Mouse (Mus musculus) limb, embryonic 15.5 days (tissue): ENCODE results near the gene Arhgap19. TPM values are rescaled to one million over a fixed set of nuclear protein-coding genes. Genes with fewer than 3 reads are reported as not detected.

Experiments used
- ATAC-seq: fragments of 200-750 bp; cut with Nextera tagmentation; 2 replicates; pipeline ENCODE4 v1.8.0; 2017; ENCODE audit warnings: low read depth, moderate TSS enrichment; ENCODE audit not compliant: insufficient number of reproducible peaks, low FRiP score, low TSS enrichment
- H3K27ac ChIP-seq: fragments of 300-500 bp; sonication (generic); 2 replicates; pipeline ENCODE4 v1.5.1; 2015; ENCODE audit warnings: moderate library complexity, mild to moderate bottlenecking, inconsistent platforms
- H3K27me3 ChIP-seq: fragments of 300-500 bp; sonication (generic); 2 replicates; pipeline ENCODE4 v1.6.1; 2015; ENCODE audit warnings: inconsistent platforms
- H3K36me3 ChIP-seq: fragments of 300-500 bp; sonication (generic); 2 replicates; pipeline ENCODE4 v1.6.1; 2015; ENCODE audit warnings: inconsistent platforms
- H3K4me1 ChIP-seq: fragments of 300-500 bp; sonication (generic); 2 replicates; pipeline ENCODE4 v1.6.1; 2015; ENCODE audit warnings: inconsistent platforms
- H3K4me2 ChIP-seq: fragments of 300-500 bp; sonication (generic); 2 replicates; pipeline ENCODE4 v1.6.1; 2015; ENCODE audit warnings: mild to moderate bottlenecking, inconsistent platforms
- H3K4me3 ChIP-seq: fragments of 300-500 bp; sonication (generic); 2 replicates; pipeline ENCODE4 v1.5.1; 2015; ENCODE audit warnings: mild to moderate bottlenecking, inconsistent platforms
- H3K9ac ChIP-seq: fragments of 300-500 bp; sonication (generic); 2 replicates; pipeline ENCODE4 v1.6.1; 2015; ENCODE audit warnings: inconsistent platforms
- H3K9me3 ChIP-seq: fragments of 300-500 bp; sonication (generic); 2 replicates; pipeline ENCODE4 v1.6.1; 2016; ENCODE audit warnings: inconsistent platforms
- WGBS: fragments of 180-500 bp; shearing (Covaris S2); methylation state at CpG from one replicate; pipeline ENCODE4 v1.1.7; 2015; 5-methylcytosine and 5-hydroxymethylcytosine counted together
- polyA plus RNA-seq: library from polyadenylated mRNA; unstranded; fragments of >200 nt; fragmentation: Nextera tagmentation; extraction: Ambion mirVana; gene quantifications from 2 replicates; pipeline ENCODE4 v1.2.1, GENCODE M21; 2015

Arhgap19 gene
- polyA plus RNA-seq, 1 experiment from 2014 or later = 16.2 TPM

DNA sequence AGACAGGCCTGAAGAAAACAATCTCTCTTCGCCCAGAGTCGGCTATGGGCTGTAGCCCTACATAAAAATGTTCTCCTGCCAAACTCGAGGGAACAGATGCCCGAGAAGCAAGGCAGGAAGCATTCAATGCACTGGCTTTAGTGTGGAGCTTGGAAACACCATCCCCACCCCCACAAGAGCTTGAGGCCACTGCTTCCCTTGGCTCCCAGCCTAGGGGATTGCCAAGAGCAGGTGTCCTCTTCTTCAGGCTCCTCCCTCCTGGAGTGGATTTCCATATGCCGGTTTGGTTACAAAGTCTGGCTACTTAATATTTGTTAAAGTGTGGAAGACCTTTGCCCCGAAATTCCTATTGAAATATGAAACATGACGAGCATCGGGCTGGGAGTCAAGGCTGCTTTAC, 82.4 kb downstream of the Arhgap19 start:
- H3K27ac ChIP-seq = no peak overlapping the region
- no peak overlapping the region for H3K4me2 ChIP-seq
- H3K9me3 ChIP-seq = no peaks in the 10 kb centered on the region
- no peak for ATAC-seq
- 0 out of 2 replicates have a peak, but pooled peaks cover 17% of the 10 kb centered on the region for H3K27me3 ChIP-seq
- peaks cover 13% of the 10 kb centered on the region for H3K4me1 ChIP-seq
- no peak overlapping the region for H3K9ac ChIP-seq
- no peak overlapping the region for H3K4me3 ChIP-seq
- no peaks in the 10 kb centered on the region for H3K36me3 ChIP-seq
- WGBS = 62% methylated on average over 8 of the region's 8 CpGs

Other genes with a start within 250 kb of the Arhgap19 start
- gene Gm340, start 219.7 kb downstream of the Arhgap19 start, polyA plus RNA-seq = 1.8 and 2.1 TPM in 2 replicates
- 0.28 and 0.62 TPM in 2 replicates for gene Slit1, start 58.4 kb downstream of the Arhgap19 start, polyA plus RNA-seq
- 3.8 and 4.0 TPM in 2 replicates for gene Frat1, start 27.9 kb upstream of the Arhgap19 start, polyA plus RNA-seq
- 2.1 and 2.2 TPM in 2 replicates for gene Frat2, start 46.1 kb upstream of the Arhgap19 start, polyA plus RNA-seq
- 16.1 and 17.4 TPM in 2 replicates for gene Rrp12, start 94.1 kb upstream of the Arhgap19 start, polyA plus RNA-seq
- gene Pgam1, start 109.9 kb upstream of the Arhgap19 start, polyA plus RNA-seq = 668 TPM in 2 replicates
- 70.4 and 70.7 TPM in 2 replicates for gene Exosc1, start 131.4 kb upstream of the Arhgap19 start, polyA plus RNA-seq
- 85.7 and 91.7 TPM in 2 replicates for gene Zdhhc16, start 131.4 kb upstream of the Arhgap19 start, polyA plus RNA-seq
- gene Mms19, start 179.1 kb upstream of the Arhgap19 start, polyA plus RNA-seq = 28.5 and 29.1 TPM in 2 replicates
- 28.1 and 30.8 TPM in 2 replicates for gene Ubtd1, start 179.7 kb upstream of the Arhgap19 start, polyA plus RNA-seq
- gene Ankrd2, start 234.0 kb upstream of the Arhgap19 start, polyA plus RNA-seq = 0.72 and 3.0 TPM in 2 replicates
- 1.0 and 1.8 TPM in 2 replicates for gene Hoga1, start 243.6 kb upstream of the Arhgap19 start, polyA plus RNA-seq